Mouse (Mus musculus) forebrain, embryonic 14.5 days (tissue): Measurements from ENCODE around the gene Bend7. TPM values are rescaled to one million over a fixed set of nuclear protein-coding genes. Genes with fewer than 3 reads are reported as not detected.

Source experiments
- ATAC-seq: fragments of 200-750 bp; cut with Nextera tagmentation; 2 replicates; pipeline ENCODE4 v1.8.0; 2017; ENCODE audit warnings: mild to moderate bottlenecking, moderate library complexity
- DNase-seq: peaks from one replicate; pipeline ENCODE4 v3.0.0-alpha.2; 2015; ENCODE audit warnings: low spot score
- H3K27ac ChIP-seq: fragments of 300-500 bp; sonication (generic); 2 replicates; pipeline ENCODE4 v1.5.1; 2014; ENCODE audit warnings: low read depth, mild to moderate bottlenecking, control low read depth, low read length, moderate library complexity
- H3K27me3 ChIP-seq: fragments of 300-500 bp; sonication (generic); replicated peaks from 2 replicates; pipeline ENCODE4 v1.6.1; 2014; ENCODE audit warnings: low read length, control low read depth, mixed read lengths; ENCODE audit not compliant: control insufficient read depth, insufficient read depth
- H3K36me3 ChIP-seq: fragments of 300-500 bp; sonication (generic); 2 replicates; pipeline ENCODE4 v1.6.1; 2014; ENCODE audit warnings: low read length, control low read depth; ENCODE audit not compliant: control insufficient read depth, insufficient read depth
- H3K4me1 ChIP-seq: fragments of 300-500 bp; sonication (generic); 2 replicates; pipeline ENCODE4 v1.6.1; 2014; ENCODE audit warnings: antibody characterized with exemption, low read length, control low read depth; ENCODE audit not compliant: control insufficient read depth, insufficient read depth
- H3K4me2 ChIP-seq: fragments of 300-500 bp; sonication (generic); 2 replicates; pipeline ENCODE4 v1.6.1; 2014; ENCODE audit warnings: mild to moderate bottlenecking, control low read depth, low read length
- H3K4me3 ChIP-seq: fragments of 300-500 bp; sonication (generic); 2 replicates; pipeline ENCODE4 v1.5.1; 2014; ENCODE audit warnings: low read depth, low read length, control low read depth
- H3K9ac ChIP-seq: fragments of 300-500 bp; sonication (generic); 2 replicates; pipeline ENCODE4 v1.6.1; 2014; ENCODE audit warnings: mild to moderate bottlenecking, low read length, control low read depth, moderate library complexity
- H3K9me3 ChIP-seq: fragments of 300-500 bp; sonication (generic); replicated peaks from 2 replicates; pipeline ENCODE4 v1.6.1; 2016; ENCODE audit warnings: low read length, control low read depth, mixed read lengths; ENCODE audit not compliant: control insufficient read depth
- WGBS: fragments of 180-500 bp; shearing (Covaris S2); extraction: QIAGEN DNeasy Blood & Tissue Kit; methylation state at CpG from one replicate; pipeline ENCODE4 v1.1.7; 2014; 5-methylcytosine and 5-hydroxymethylcytosine counted together
- polyA plus RNA-seq: library from polyadenylated mRNA; unstranded; fragments of >200 nt; fragmentation: Nextera tagmentation; extraction: Ambion mirVana; gene quantifications from 2 replicates; pipeline ENCODE4 v1.2.1, GENCODE M21; 2014

The Bend7 gene
- 2.2 and 2.8 TPM in 2 replicates for polyA plus RNA-seq

DNA sequence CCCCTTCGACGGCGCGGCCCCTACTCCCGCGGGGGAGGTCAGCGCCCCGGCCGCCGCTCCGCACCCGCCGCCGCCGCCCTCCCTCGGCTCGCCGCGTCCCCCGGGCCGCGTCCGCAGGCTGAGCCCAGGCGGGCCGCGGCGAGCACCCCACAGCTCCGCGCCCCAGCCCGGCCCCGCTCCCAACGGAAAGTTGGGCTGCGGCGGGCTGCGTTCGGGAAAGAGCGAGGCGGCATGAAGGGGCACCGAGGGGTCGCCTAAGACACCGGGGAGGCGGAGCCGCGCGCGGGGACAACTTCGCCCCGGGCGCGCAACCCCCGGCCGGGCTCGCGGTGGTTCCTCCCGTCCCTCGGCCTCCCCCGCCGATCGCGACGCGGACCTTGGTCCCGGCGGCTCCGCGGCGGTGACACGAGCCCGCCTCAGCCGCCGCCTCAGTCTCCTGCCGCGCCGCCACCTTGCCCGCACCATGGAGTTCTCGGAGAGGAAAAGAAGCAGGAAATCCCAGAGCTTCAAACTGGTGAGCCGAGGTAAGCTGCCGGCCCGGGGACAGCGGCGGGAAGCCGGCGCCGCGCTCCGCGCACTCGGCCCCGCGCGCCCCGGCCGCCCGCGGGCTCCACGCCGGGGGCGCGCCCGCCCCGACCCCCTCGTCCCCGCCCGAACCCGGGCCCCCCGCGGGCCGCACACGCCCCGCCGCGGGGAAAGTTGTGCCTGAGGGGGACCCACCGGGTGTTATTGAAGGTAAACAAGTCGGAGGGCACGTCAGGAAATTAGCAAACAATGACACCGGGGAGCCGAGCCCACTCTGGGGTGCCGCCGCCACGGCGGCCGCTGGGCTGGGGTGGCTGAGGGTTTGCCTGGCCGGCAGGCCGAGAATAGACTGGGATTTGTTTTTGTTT lies at the start of gene Bend7:
Gene Bend7 (plus strand): TSS at position 63 of the 893 bp plus-strand sequence.
- WGBS: under 1% methylated on average over 77 of the region's 124 CpGs
- H3K4me1 ChIP-seq: no peaks in the 10 kb centered on the region; the same call in 1 of the 2 replicates

GRCm38 (mm10) chr2:4668626-4669025 lies 49.0 kb upstream of the Bend7 start:
- Histone ChIP-seq H3K4me1 (no peaks in the 10 kb centered on the region), H3K27me3 (no peaks in the 10 kb centered on the region), H3K4me3 (no peak overlapping the region), H3K9me3 (no peaks in the 10 kb centered on the region), H3K4me2 (no peak overlapping the region), H3K36me3 (no peaks in the 10 kb centered on the region), H3K27ac (no peak overlapping the region), H3K9ac (no peak overlapping the region)
- DNase-seq (no peak), ATAC-seq (no peak)
- 70% methylated on average over 2 of the region's 2 CpGs for WGBS

More for the DNA sequence above, at the start of gene Bend7:
- Histone ChIP-seq H3K36me3 (no peaks in the 10 kb centered on the region), H3K4me3 (peak within 1 kb of the TSS; percentile 70), H3K4me2 (peak within 1 kb of the TSS; percentile 87), H3K27ac (peak within 1 kb of the TSS; percentile 66; the same call in 1 of the 2 replicates), H3K27me3 (peaks cover 10% of the 10 kb centered on the region; the same call in 1 of the 2 replicates), H3K9me3 (no peaks in the 10 kb centered on the region), H3K9ac (peak within 1 kb of the TSS; percentile 77)
- DNase-seq: peak; percentile 46
- ATAC-seq: peak; percentile 83

DNA sequence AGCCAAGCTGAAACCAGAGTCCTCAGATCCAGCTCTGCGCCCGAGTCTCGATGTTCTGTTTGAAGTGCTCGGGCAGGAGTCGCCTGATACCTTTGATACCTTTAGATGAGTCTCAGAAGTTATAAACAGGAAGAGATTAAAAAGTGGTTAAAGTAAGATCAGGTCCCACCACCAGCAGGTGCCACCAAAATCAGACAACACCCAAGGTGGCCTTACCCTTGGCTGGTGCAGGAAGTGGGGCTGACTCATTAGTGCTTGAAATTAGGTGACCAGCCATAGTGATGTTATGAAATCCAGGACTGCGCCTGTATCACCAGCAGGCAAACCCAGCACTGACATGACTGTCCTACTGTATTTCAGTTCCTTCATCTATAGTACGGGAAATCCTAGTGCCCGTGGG lies 47.9 kb upstream of the Bend7 start:
- DNase-seq (no peak), ATAC-seq (no peak)
- Histone ChIP-seq H3K4me2 (no peak overlapping the region), H3K27me3 (no peaks in the 10 kb centered on the region), H3K4me3 (no peak overlapping the region), H3K9ac (no peak overlapping the region), H3K36me3 (no peaks in the 10 kb centered on the region), H3K9me3 (no peaks in the 10 kb centered on the region), H3K27ac (no peak overlapping the region), H3K4me1 (no peaks in the 10 kb centered on the region)
- 94% methylated on average over 8 of the region's 8 CpGs for WGBS

DNA sequence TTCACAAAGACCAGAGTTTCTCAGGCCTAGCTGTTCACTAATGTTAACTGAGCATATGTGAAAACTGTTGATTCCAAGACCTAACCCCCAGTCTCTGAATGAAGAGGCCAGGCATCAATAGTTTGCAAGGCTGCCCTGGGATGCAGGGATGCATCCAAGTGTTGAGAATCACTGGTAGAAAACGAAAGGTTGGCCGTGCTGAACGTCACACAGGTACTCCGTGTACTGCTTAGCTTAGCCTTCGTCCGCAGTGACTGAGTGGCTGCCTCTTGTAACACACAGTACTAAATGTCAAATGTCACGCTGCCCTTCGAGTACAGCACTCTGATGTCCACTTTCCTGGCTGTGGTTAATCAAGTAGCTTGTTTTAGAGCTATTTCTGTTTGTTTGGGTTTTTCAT lies 46.0 kb upstream of the Bend7 start:
- no peaks in the 10 kb centered on the region for H3K9me3 ChIP-seq
- WGBS: 91% methylated on average over 8 of the region's 8 CpGs
- H3K27me3 ChIP-seq: no peaks in the 10 kb centered on the region
- H3K27ac ChIP-seq: no peak overlapping the region
- no peak overlapping the region for H3K4me2 ChIP-seq
- no peaks in the 10 kb centered on the region for H3K4me1 ChIP-seq
- no peak overlapping the region for H3K9ac ChIP-seq
- ATAC-seq (no peak), DNase-seq (no peak)
- no peaks in the 10 kb centered on the region for H3K36me3 ChIP-seq
- H3K4me3 ChIP-seq: no peak overlapping the region

- H3K9ac ChIP-seq: no peak overlapping the region
- DNase-seq (no peak), ATAC-seq (no peak)
- H3K27ac ChIP-seq: no peak overlapping the region
- no peak overlapping the region for H3K4me3 ChIP-seq
- no peaks in the 10 kb centered on the region for H3K27me3 ChIP-seq
- WGBS: 85% methylated on average over 3 of the region's 3 CpGs
- H3K4me1 ChIP-seq: no peaks in the 10 kb centered on the region
- H3K36me3 ChIP-seq: no peaks in the 10 kb centered on the region
- H3K9me3 ChIP-seq: no peaks in the 10 kb centered on the region
- H3K4me2 ChIP-seq: no peak overlapping the region
Measured at GRCm38 (mm10) chr2:4679886-4680285, 37.7 kb upstream of the Bend7 start.

GRCm38 (mm10) chr2:4711262-4711661 lies 6.4 kb upstream of the Bend7 start:
- Histone ChIP-seq H3K4me3 (no peak overlapping the region), H3K9me3 (no peaks in the 10 kb centered on the region), H3K4me2 (no peak overlapping the region), H3K27ac (no peak overlapping the region), H3K4me1 (no peaks in the 10 kb centered on the region), H3K36me3 (no peaks in the 10 kb centered on the region), H3K27me3 (peaks cover 10% of the 10 kb centered on the region; the same call in 1 of the 2 replicates), H3K9ac (no peak overlapping the region)
- DNase-seq (peak; percentile 18), ATAC-seq (no peak)
- WGBS: 52% methylated on average over 5 of the region's 5 CpGs

DNA sequence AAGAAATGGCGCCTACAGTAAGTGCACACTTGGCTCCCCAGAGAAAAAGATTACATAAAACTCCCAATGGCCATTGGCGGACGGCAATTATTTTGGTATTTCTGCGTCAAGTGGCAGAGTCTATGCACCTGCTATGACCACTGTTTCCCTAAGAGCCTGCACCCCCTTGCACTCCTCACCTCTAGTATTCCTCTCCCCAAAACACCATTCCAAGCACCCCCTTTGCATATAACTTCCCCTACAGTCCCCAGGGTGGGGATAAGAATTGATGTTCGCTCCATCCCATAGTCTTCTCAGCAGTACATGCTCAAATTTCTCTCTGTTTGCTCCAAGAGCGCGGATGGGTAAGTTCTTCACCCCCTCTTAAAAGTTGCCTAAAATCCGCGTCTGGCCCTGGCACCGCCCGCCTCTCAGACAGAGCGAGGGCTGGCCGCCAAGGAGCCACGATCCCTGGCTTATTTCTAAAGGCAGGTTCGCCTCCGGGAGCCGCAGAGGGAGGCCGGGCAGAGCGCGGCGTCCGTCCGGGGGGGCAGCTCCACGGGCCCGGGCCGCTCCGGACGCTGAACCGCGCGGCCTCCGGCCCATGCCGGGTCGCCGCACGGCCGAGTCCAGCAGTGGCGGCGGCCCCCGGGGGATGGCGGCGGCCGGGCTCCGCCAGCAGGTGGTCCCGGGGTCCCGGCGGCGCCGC lies 406 bp upstream of the Bend7 start:
- no peaks in the 10 kb centered on the region; the same call in 1 of the 2 replicates for H3K4me1 ChIP-seq
- H3K36me3 ChIP-seq: no peaks in the 10 kb centered on the region
- H3K27ac ChIP-seq: 0 out of 2 replicates have a peak overlapping the region, but pooled peaks have one; percentile 66
- H3K4me3 ChIP-seq: peak overlapping the region; percentile 70
- peaks cover 10% of the 10 kb centered on the region; the same call in 1 of the 2 replicates for H3K27me3 ChIP-seq
- peak overlapping the region; percentile 87 for H3K4me2 ChIP-seq
- WGBS: 2% methylated on average over 45 of the region's 49 CpGs
- DNase-seq (peak; percentile 32), ATAC-seq (peak; percentile 75)
- H3K9me3 ChIP-seq: no peaks in the 10 kb centered on the region
- H3K9ac ChIP-seq: peak overlapping the region; percentile 77

DNA sequence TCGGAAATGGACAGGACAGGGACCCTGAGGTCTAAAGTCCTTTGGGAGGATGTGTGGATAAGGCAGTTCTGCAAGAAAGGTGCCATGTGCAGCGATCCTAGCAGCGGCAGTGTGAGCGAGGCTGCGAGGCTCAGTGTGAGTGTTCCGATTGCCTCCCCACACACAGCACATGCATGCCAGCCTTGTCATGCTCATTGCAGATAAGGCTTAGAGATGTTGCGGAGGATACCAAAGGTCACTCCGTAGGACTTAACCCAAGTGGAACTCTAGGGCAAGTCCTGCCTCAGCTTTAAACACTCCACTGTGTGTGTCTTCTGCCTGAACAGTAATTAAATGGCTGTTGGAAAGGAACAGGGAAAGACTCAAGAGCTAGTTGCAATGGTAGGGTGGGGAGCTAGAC lies 5.5 kb downstream of the Bend7 start:
- Histone ChIP-seq H3K9me3 (no peaks in the 10 kb centered on the region), H3K4me2 (no peak overlapping the region), H3K4me3 (no peak overlapping the region), H3K27me3 (no peaks in the 10 kb centered on the region), H3K9ac (no peak overlapping the region), H3K4me1 (no peaks in the 10 kb centered on the region; the same call in 1 of the 2 replicates), H3K27ac (no peak overlapping the region), H3K36me3 (no peaks in the 10 kb centered on the region)
- ATAC-seq (no peak), DNase-seq (no peak)
- WGBS: 93% methylated on average over 8 of the region's 8 CpGs
